Mouse (Mus musculus) brain, adult 2 months (tissue): ENCODE results near the gene Cbl.

Experiments used
- DNase-seq: peaks from one replicate; pipeline ENCODE4 v3.0.0; 2011; ENCODE audit warnings: low read depth, low spot score

Gene Cbl

GRCm38 (mm10) chr9:44106182-44106581 is 127.7 kb downstream of the Cbl start:
- no peak for DNase-seq

GRCm38 (mm10) chr9:44105781-44106180 is 128.1 kb downstream of the Cbl start:
- no peak for DNase-seq

- no peak for DNase-seq
These were observed 129.0 kb downstream of the Cbl start for GRCm38 (mm10) chr9:44104881-44105280.

- no peak for DNase-seq
These were observed 132.4 kb downstream of the Cbl start, which contains the start of gene Mfrp for GRCm38 (mm10) chr9:44101490-44101889. TSS of gene Mfrp (plus strand) at chr9:44101729.

GRCm38 (mm10) chr9:44096536-44096935 is 137.3 kb downstream of the Cbl start:
- DNase-seq, result peak; percentile 88

GRCm38 (mm10) chr9:44095781-44096180 is 138.1 kb downstream of the Cbl start:
- no peak for DNase-seq

- DNase-seq, result no peak
These were observed 139.1 kb downstream of the Cbl start for GRCm38 (mm10) chr9:44094737-44095136.

- peak; percentile 94 for DNase-seq
These were observed 140.0 kb downstream of the Cbl start for GRCm38 (mm10) chr9:44093612-44094503.
